Mouse (Mus musculus) embryo, embryonic 10 days (tissue): ENCODE measurements around the gene Ppan.

Experiments used
- DNase-seq: peaks from one replicate; pipeline ENCODE4 v3.0.0-alpha.2; 2015; ENCODE audit warnings: low spot score

Gene Ppan

DNA sequence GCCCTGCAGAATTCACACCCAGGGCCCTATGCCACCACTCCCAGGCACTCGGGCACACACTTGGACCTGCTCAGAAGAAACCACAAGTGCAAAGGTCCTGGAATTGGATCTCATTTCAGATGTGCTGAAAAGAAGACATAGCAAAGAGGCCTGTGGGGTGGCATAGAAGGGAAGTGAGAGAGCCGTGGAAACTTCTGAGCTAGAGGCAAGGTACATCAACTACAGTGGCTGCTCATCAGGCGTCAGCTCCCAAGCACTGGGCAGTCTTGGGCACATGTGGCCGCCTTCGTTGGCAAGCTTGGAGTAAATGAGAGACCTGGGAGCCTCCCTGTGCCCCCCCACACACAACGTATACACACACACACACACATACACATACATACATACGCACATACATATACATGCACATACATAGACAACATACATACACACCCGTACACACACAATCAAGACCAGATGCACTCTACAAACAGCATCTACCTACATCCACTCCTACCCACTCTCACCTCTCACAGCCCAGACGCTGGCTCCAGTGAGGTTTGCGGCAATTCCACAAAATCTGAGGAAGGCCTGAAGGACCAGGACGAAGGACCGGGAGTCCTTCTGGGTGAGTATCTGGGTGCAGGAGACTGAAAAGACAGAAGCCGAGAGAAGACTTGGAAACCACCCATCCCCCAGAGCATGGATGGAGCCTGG lies 8.7 kb upstream of the Ppan start, which contains the start of gene Angptl6:
Gene Angptl6, minus strand, starts transcription at position 631 of the 696 bp plus-strand sequence.
- DNase-seq = no peak

DNA sequence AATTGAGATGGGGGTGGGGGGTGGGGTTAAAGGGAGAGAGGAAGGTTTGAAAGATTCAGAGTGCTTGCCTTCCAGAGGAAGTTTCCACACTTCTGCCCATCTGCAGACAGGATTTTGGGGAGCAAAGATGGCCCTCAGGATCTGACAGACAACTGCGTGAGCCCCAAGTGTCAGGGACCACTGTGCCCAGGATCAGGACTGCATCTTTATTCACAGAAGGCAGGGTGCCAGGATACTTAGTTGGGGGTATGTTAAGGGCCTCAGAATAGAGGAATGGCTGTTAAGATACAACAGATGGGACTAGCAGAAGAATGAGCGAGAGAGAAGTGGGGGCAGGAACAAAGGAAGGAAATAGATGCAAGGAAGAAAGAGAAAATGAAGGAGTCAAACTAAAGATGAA lies 1.4 kb upstream of the Ppan start:
- DNase-seq = no peak

- DNase-seq = no peak
These were observed 784 bp upstream of the Ppan start for GRCm38 (mm10) chr9:20887191-20887590.

- no peak for DNase-seq
These were observed 401 bp downstream of the Ppan start for GRCm38 (mm10) chr9:20888386-20888765.

GRCm38 (mm10) chr9:20889185-20890141 lies 1.5 kb downstream of the Ppan start:
- DNase-seq = no peak

DNA sequence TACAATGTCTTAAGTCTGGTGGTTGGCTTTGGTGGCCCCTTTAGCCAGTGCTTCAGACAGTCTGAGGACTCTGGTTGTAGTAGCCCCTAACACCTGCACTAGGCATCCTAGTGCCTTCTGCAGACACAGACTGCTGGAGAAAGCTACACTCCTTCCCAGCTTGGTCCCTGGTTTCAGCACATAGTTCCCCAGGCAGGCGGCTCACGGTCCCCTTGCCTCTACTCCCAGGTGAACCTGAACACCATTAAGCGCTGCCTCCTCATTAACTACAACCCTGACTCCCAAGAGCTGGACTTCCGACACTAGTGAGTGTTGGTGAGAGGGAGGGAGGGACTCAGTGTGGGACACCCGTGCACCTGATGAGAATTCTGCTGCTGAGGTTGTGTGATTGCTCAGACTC lies 2.4 kb downstream of the Ppan start:
- DNase-seq = no peak

- no peak for DNase-seq
These were observed 3.5 kb downstream of the Ppan start for GRCm38 (mm10) chr9:20891339-20892103.

GRCm38 (mm10) chr9:20892104-20892653 lies 4.2 kb downstream of the Ppan start:
- no peak for DNase-seq

GRCm38 (mm10) chr9:20893069-20893468 lies 5.1 kb downstream of the Ppan start:
- no peak for DNase-seq

GRCm38 (mm10) chr9:20893590-20894343 lies 5.8 kb downstream of the Ppan start:
- no peak for DNase-seq

DNA sequence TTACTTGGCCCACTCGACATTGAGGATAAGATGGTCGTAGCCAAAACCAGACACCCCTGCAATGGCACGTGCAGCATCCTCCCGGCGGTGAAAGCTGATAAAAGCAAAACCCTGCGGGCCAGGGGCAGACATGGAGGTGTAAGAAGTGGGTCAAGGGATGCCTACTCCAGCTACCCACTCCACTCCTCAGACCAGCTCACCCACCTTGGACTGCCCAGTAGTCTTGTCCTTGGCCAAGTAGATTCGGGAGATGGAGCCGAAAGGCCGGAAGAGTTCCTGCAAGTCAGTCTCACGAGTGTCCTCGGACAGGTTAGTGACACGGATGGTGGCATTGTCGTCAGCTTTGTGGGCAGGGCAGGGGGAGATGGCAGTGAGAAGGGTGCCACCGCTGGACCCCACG lies 6.7 kb downstream of the Ppan start:
- DNase-seq = no peak

- DNase-seq = no peak
These were observed 7.4 kb downstream of the Ppan start for GRCm38 (mm10) chr9:20895382-20895781.

DNA sequence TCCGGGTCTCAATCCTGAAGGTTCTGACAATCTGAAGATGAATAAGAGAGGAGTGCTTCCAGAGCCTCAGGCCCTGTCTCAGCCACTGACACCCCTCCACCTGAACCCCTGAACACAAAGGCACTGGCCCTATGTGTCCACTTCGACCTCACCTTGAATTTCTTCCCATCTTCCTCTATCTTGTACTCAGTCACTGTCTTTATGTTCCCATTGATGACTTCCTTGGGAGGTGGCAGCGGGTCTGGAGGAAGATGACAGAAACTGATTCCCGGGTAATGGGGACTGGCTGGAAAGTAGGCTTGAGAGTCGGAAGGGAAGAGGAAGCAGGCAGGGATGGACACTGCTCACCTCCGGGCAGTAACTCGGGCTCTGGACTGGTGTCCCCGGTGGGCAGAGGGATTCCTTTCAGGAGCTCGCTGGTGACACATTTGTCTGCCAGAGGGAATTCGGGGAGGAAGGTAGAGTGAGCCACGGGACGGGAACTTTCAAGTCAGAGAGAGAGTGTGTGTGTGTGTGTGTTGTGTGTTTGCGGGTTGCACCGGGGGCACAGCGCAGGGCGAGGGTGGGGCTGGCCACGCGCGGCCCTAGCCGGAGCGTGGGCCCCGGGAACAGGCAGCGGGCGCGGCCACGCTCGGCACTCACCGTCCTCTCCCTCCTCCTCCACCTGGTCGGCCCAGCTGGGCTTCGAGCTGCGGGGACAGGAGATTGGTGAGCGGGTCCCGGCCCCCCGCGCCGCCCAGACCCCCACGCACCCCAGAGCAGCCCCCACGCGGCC lies 9.9 kb downstream of the Ppan start:
- DNase-seq = no peak

GRCm38 (mm10) chr9:20898511-20899073 lies 10.6 kb downstream of the Ppan start, which contains the start of gene Eif3g:
Gene Eif3g (minus strand): TSS chr9:20898623.
- peak; percentile 91 for DNase-seq

DNA sequence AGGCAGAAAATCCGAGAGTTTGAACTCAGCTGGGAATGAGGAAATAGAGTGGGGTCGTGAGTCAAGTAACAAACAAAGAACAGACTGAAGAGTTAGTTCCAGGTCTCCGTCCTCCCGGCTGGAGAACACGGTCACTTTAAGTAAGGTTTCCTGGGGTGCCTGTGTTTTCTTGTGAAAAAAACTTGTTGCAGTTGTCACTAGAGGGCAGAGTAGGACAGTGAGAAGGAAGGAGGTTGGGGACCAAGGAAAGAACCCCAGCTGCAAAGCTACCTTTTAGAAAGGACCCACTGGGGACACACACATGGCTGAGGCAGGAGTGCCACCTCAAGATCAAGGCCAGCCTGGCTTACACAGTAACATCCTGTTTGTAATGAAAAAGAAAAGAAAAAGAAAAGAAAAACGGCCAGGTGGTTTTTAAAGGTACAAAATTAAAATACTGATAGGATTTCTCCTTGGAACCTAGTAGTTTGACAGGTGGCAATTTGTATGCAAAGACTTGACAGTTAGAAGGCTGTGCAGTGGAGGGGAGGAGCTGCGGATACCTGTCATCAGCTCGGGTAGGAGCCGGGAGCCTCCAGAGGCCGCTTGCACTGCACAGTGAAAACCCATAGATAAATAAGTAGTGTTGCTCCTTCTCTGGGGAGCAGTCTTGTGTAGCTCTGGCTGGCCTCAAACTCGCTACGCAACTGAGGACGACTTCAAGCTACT lies 13.6 kb downstream of the Ppan start:
- DNase-seq = peak; percentile 67

DNA sequence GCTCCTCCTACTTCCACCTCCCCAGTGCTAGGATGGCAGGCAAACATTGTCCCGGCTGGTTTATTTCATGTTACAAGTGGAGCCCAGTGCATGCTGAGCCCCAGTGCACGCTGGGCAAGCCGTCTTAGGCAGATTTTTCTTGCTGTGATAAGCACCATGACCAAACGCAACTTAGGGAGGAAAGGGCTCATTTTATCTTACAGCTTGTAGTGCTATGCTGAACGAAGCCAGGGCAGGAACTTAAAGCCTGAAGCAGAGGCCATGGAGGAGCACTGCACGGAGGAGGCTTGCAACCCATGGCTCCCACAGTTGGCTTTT lies 14.2 kb downstream of the Ppan start:
- no peak for DNase-seq

DNA sequence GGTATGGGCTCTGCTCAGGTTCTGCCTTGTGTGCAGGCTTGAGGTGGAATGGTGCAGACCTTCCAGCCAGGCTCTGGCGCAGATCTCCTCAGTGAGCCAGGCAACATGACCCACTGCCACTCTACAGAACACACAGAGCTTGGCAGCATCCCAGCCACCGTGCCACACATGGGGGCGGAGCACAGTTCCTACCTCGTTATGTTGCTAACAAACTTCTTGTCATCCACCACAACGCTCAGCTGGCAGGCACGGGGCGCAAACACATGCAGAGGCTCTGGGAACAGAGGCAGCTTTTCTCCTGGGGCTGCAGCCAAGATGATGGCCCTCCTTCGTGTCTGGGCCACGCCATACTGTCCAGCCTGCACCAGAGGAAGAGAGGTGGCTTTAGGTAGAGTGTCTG lies 22.0 kb downstream of the Ppan start:
- no peak for DNase-seq

- DNase-seq = no peak
These were observed 28.2 kb downstream of the Ppan start for GRCm38 (mm10) chr9:20916160-20916559.

- no peak for DNase-seq
These were observed 35.3 kb downstream of the Ppan start for GRCm38 (mm10) chr9:20923258-20923657.
